Mouse (Mus musculus) bone marrow macrophage, adult 2 months (primary cell): ENCODE measurements around the gene Cfap61. TPM values are rescaled to one million over a fixed set of nuclear protein-coding genes. Genes with fewer than 3 reads are reported as not detected.

ENCODE experiments used
- H3K27ac ChIP-seq: 2 replicates; pipeline ENCODE4 v1.5.1; 2012; ENCODE audit warnings: low read depth, low read length; ENCODE audit not compliant: insufficient read depth
- H3K4me1 ChIP-seq: 2 replicates; pipeline ENCODE4 v1.6.1; 2012; ENCODE audit warnings: low read length; ENCODE audit not compliant: control insufficient read depth, insufficient read depth
- H3K4me3 ChIP-seq: 2 replicates; pipeline ENCODE4 v1.5.1; 2012; ENCODE audit warnings: mild to moderate bottlenecking, low read length, moderate library complexity; ENCODE audit not compliant: insufficient read depth
- CTCF ChIP-seq: IDR thresholded peaks from 2 replicates; pipeline ENCODE4 v1.5.1; 2012; ENCODE audit warnings: low read depth, mild to moderate bottlenecking, low read length, moderate library complexity
- POLR2A ChIP-seq: IDR thresholded peaks from 2 replicates; pipeline ENCODE4 v1.6.1; 2012; ENCODE audit warnings: mild to moderate bottlenecking, low read depth, low read length, borderline replicate concordance
- polyA plus RNA-seq: library from polyadenylated mRNA; stranded (reverse); fragments of >200 nt; gene quantifications from 2 replicates; pipeline ENCODE4 v1.2.4, GENCODE M21; 2012; ENCODE audit not compliant: missing spikeins, insufficient read depth, insufficient read length

The Cfap61 gene
- polyA plus RNA-seq, 1 experiment: not detected

DNA sequence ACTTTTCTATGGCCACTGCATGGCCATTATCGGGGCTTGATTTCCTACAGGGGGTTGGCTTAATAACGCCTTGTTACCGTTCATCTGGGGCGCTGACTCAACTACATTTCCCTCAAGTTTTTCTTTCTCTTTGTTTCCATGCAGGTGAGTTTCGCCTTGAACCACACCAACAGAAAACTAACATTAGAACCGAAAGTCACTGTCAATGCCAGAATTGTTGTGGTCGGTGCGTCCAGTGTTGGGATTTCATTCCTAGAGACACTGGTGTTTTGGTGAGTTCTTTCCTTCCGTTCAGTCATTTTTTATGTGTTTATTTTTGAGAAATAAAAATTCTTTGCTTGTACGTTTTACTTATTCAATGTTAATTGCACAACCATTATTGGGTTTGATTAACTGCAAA, 142.5 kb downstream of the Cfap61 start:
- no peaks in the 10 kb centered on the region for H3K4me1 ChIP-seq
- TF ChIP-seq CTCF (no peak), POLR2A (no peak)
- no peak overlapping the region for H3K27ac ChIP-seq
- H3K4me3 ChIP-seq: no peak overlapping the region

- H3K27ac ChIP-seq: no peak overlapping the region
- TF ChIP-seq CTCF (no peak), POLR2A (no peak)
Observed at GRCm38 (mm10) chr2:146080282-146080681, 145.7 kb downstream of the Cfap61 start.

GRCm38 (mm10) chr2:146083326-146083871, 148.8 kb downstream of the Cfap61 start:
- no peak for TF ChIP-seq POLR2A
- no peak for TF ChIP-seq CTCF
- H3K27ac ChIP-seq: no peak overlapping the region
- H3K4me3 ChIP-seq: no peak overlapping the region
- no peaks in the 10 kb centered on the region for H3K4me1 ChIP-seq

More at GRCm38 (mm10) chr2:146080282-146080681, 145.7 kb downstream of the Cfap61 start:
- no peaks in the 10 kb centered on the region for H3K4me1 ChIP-seq
- no peak overlapping the region for H3K4me3 ChIP-seq

DNA sequence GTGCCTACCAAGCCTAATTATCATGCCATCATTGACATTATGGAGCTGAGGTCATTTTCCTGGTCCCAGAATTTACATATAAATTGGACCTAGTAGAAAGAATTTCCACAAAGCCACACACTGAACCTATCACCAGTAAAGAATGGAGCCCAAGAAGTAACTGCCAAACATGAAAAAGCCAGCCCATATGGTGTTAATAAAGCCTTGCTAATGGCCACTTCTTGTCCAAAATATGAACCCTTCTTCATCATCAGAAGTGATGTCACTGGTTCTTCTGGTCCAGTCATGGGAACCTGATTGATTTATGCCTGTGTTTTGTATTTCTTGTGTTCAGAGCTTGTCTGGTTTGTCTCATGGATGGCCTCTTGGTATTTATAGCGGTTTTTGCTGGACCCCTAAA, 152.8 kb downstream of the Cfap61 start:
- Histone ChIP-seq H3K27ac (no peak overlapping the region), H3K4me3 (no peak overlapping the region), H3K4me1 (no peaks in the 10 kb centered on the region)
- TF ChIP-seq POLR2A: no peak
- no peak for TF ChIP-seq CTCF

DNA sequence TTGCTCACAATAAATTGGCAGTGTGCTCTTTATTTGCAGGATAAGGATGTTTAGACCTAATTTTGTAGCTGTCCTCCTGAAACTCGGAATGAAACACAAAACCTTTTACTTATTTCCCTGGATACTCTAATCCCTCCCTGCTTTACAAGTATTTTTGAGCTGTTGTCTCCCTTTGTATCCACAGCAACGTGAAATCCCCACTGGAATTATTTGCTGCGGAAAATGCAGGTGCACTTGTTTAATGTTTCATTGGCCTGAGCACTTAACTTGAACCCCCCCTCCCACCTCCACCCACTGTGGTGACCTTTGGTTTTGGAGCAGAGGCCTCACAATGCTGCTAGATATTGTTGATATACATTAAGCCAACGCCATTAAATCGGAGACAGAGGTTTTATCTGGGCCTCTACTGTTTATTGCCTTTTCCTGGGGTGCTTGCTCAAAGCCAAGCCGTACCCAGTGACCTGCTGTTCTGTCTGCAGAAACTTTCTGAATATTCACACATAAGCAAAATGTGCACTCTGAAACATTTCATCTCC, 154.6 kb downstream of the Cfap61 start:
- H3K4me1 ChIP-seq: no peaks in the 10 kb centered on the region
- no peak overlapping the region for H3K27ac ChIP-seq
- no peak for TF ChIP-seq CTCF
- H3K4me3 ChIP-seq: no peak overlapping the region

DNA sequence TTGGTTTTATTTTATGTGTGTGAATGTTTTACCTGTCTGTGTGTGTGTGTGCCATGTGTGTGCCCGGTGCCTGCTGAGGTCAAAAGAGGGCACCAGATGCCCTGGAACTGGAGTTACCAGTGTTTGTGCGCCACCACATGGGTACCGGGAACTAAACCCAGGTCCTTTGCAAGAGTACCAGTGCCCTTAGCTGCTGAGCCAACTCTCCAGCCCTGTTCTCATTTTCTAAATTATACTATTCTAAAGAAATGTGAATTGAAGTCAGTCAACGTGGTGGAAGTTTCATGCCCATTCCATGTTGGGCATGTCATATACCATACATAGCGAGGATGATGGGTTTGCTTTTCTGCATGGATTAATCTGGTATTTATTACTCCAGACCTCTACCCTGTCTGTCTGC, 162.9 kb downstream of the Cfap61 start:
- Histone ChIP-seq H3K27ac (no peak overlapping the region), H3K4me1 (peaks cover 9% of the 10 kb centered on the region), H3K4me3 (no peak overlapping the region)
- TF ChIP-seq CTCF: no peak
- no peak for TF ChIP-seq POLR2A

GRCm38 (mm10) chr2:146098853-146099717, 164.5 kb downstream of the Cfap61 start:
- H3K27ac ChIP-seq: no peak overlapping the region
- TF ChIP-seq POLR2A (no peak), CTCF (no peak)
- peaks cover 9% of the 10 kb centered on the region for H3K4me1 ChIP-seq
- no peak overlapping the region for H3K4me3 ChIP-seq

DNA sequence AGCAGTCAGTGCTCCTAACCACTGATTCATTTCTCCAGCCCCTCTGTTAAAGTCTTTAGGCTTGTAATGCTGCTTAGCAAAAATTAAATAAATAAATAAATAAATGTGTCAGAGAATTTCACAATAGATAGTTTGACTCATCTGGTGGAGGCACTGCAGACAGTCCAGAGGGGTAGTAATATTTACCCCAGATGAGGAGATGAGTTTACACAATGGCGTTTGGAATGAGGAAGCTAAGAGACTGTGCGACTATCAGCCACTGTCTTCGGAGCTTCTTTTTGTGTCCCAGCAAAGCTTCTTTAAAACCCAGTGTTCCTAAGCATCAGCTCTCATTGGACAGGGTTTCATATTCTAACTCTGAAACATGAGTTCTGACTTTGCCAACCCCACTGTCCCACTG, 165.3 kb downstream of the Cfap61 start:
- no peak overlapping the region for H3K4me3 ChIP-seq
- H3K4me1 ChIP-seq: peaks cover 9% of the 10 kb centered on the region
- no peak overlapping the region for H3K27ac ChIP-seq
- no peak for TF ChIP-seq POLR2A
- no peak for TF ChIP-seq CTCF

- TF ChIP-seq POLR2A: no peak
- TF ChIP-seq CTCF: no peak
- H3K4me1 ChIP-seq: peaks cover 7% of the 10 kb centered on the region
- H3K4me3 ChIP-seq: no peak overlapping the region
- no peak overlapping the region for H3K27ac ChIP-seq
Observed at GRCm38 (mm10) chr2:146100489-146101060, 166.0 kb downstream of the Cfap61 start.

DNA sequence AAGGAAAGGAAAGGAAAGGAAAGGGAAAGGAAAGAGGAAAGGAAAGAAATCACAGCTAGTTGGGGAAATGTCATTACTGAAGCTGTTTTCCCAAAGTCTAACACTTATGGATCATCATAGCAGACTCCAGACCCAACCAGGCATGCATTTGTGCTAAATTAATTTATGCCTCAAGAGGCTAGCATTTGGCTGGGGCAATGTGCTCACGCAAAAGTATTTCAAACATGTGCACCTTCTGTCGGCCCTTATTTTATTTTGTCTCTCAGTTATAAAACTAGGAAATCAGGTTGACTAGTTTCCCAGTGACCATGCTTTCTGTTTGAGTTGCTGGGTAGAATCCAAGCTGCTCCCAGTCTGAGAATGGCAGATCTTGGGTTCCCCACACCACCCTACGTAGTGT, 168.0 kb downstream of the Cfap61 start:
- TF ChIP-seq POLR2A (no peak), CTCF (no peak)
- H3K27ac ChIP-seq: no peak overlapping the region
- no peak overlapping the region for H3K4me3 ChIP-seq
- H3K4me1 ChIP-seq: peaks cover 7% of the 10 kb centered on the region
